Mouse (Mus musculus) left cerebral cortex, adult 8-10 months (tissue): Measurements from ENCODE around the gene Otud7a. TPM values are rescaled to one million over a fixed set of nuclear protein-coding genes. Genes with fewer than 3 reads are reported as not detected.

Experiments
- DNase-seq, 2 experiments: peaks; one replicate each; pipeline ENCODE4 v3.0.0; 2022; ENCODE audit warnings: low spot score in 2 of 2
- total RNA-seq, 4 experiments: library from RNA; stranded (reverse); gene quantifications; 2 replicates each; pipeline ENCODE4 v1.2.4; 2022

Otud7a gene
- total RNA-seq, 4 experiments from 2014 or later = 67.4 to 72.7 (median 69.7) TPM

DNA sequence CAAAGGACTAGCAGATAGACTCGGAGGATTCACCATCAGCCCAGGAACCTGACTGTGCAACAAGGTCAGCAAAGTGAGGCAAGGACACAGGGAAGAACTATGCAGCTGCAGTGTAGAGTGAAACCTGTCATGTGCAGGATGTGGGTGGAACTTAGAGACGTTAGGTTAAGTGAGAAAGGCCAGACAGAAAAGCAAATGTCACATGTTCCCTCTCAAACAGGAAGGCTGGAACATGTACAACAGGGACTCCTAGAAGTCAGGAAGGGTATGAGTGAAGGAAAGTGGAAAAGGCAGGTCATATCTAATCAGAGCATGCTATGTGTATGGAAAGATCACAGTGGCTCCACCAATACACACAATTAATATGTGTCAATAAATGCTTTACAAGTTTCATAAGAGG, 232.6 kb downstream of the Otud7a start:
- DNase-seq = no peak

DNA sequence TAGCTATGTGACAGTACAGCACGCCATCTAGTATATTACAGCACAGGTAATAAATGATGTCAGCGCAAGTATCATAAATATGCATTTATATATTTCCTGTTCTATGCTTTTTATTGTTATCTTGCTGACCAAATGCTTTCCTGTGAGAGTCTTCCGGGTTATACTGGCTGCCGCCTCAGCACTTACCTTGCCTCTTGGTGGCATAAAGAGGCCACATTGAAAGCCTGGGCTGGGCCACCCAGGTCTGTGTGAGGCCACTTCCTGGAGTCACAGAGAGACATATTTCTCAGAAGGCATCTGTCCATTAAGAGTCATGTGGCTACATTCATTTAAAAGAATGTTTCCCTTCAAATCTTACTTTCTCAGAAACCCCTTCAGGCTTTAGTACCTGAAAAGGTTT, 242.5 kb downstream of the Otud7a start:
- DNase-seq = no peak

DNA sequence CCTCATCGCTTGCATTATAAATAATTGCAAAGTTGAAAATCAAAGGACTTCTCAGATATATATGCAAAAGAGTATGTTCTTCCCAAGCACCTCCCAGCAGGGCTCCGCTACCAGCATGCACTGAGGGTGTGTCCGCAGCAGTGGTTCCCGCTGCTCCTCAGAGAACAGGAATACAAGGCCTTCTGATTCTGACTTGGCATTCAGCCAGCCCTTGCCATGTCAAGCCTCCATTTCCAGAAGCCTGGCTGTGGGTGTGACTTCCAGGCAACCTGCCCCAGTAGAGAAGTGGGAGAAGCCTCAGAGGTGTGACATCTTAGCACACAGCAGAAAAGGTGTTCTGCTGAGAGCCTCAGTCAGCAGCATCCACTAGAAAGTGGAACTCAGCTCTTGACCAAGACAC, 253.4 kb downstream of the Otud7a start:
- DNase-seq = no peak

DNA sequence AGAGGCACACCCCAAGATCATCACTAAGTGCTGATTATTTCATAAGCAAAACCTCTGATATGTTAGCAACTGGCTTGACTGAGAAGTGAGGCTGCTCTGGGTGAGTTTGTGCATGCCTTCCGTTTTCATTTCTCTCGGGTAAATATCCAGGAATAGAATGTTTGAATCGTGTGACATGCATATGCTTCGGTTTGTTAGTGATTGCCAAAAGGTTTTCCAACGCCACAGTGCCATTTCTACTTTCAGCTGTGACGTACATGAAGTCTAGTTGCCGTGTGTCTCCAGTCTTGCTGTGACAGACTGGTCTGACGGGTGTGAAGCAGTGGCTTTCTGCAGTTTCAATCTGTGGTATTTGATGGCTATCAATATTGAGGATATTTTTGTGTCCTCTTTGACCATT, 273.4 kb downstream of the Otud7a start:
- no peak for DNase-seq

DNA sequence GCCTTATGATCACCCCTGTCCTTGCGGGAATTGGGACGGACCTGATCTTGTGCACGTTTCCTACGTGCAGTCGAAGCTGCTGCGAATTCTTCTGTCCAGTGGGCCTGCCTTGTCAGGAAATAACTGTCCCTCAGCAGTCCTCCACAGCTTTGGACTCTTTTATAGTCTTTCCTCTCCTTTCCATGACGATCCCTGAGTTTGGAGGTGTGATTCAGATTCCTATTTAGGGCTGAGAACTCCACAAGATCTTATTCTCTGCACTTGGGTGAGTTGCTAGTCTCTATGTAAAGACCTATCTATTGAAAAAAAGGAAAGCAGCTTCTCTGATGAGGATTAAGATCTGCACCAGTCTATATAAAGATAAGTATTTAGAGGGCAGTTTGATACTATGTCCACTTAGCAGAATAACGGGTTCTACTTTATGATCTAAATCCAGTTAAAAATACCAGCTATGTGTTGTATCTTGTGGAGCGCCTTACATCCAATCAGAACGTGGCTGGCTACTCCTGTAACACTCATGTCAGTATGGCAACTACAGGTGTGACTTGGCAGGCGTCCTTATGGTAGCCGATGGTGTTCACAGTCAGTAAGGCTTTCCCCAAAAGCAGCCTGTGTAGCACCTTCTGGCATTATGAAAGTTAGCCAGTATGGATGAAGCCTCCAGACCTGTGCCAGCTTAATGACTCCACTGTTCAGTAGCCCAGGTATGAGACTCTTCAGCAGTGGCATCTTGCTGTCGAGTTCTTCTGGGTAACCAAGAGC, 274.8 kb downstream of the Otud7a start:
- no peak for DNase-seq

DNA sequence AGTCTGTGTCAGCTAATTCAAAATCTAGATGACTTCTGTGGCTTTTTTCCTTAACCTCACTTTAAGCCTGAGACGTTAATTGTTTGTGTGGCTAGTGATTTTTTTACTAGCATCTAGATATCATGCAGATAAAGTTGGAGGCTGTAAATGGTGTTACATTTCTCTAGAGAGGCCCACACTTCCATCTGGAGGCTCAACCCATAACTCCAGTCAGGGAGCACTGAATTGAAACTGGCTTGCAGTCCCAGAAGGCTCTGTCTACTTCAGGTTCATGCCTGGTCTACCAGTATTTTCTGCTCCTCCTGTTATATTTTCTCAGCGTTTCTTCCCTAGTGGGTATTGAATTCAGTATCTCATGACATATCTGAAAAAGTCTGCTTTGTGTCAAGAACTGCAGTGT, 276.1 kb downstream of the Otud7a start:
- no peak for DNase-seq

DNA sequence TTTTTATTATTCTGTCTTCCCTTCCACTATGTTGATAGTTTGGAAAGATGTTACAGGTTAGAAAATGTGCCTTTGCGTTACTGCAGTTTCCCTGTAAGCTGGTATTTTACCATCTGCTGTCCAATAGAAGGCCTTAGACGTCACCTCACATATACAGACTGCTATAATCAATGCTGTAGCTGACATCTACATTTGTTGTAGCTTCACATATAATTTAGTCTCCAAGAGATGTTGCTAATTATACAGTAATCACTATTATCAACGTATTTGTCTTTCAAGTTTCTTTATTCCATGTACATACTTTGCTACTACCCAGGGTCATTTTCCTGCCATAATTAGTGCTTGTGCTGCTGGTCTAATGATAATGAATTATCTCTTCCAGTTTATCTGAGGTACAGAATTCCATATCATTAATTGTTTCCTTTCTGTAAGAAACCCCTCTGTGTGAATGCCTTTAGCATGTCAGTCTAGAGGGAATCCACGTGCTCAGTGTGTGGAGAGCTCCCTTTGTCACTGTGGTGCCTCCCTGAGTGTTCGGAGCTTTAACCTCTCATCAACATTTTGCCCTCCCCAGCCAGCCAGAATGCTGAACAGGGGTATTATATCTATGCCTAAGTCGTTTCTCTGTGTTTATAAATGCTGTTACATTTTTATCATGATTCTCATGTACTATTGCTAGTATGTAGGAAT, 280.6 kb downstream of the Otud7a start:
- no peak for DNase-seq

DNA sequence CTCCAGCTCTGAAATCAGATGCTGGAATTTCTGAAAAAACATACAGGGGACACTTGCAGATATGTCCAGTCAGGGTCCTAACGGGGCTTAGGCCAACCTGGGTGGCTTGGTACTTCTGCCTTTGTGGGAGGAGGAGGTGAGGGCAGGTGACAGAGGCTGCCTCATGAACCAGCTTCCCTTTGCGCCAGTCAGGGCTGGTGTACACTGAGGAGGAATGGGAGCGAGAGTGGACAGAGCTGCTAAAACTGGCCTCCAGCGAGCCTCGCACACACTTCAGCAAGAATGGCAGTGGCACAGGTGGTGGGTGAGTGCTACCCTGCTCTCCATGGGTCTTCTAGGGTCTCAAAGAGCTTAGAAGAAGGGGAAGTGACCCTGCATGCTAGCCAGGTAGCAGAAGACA, 285.1 kb downstream of the Otud7a start:
- no peak for DNase-seq

DNA sequence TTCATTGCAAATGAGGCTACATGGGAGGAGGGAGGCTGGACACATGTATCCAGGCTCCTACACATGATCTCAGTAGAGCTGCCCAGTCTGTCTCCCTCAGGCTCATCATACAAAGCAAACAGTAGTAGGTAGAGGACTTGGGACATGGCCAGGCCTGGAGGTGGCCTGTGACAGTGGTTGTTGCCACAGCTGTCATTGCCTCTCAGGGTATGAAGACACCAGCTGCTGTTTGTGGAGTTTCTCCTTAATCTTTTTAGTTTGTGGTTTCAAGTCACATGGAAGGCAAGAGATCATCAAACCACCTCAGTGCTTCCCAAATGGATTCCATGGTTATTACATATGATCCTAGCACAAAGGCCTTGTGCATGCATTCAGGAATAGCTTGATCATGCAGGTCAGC, 285.5 kb downstream of the Otud7a start:
- no peak for DNase-seq

DNA sequence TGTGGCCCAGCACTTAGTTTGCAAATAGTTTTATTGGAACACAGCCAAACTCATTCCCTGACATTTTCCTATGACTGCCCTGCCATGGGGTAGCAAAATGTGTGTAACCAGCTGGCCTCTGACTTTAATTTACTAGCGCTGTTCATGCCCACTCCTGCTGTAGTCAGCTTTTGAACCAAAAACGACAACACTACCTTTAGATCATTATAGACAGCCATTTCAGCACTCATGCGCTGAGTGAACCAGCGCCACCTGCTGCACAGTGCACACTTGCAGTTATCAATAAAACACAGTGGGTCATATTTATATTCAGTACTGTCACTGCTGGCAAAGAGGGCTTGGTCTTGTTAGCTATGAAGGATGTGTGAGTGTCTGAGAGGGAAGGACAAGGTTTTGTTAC, 293.2 kb downstream of the Otud7a start:
- DNase-seq = no peak

DNA sequence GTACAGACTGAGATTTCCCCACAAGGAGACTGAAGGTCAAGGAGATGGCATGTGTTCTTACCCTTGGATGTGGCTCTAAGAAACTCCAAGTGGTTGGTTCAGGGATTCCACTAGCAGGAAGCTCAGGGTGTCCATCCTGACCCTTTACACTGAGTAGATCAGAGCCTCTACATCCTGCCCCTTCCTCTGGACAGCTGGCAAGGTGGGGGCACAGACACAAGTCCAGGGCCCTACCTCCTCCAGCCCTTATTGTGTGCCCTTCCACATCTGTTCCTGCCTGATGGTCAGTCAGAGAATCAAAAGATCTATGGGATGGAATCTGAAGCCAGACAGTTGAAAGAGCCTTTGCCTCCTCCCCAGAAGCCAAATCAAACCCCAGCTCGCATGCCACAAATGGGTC, 293.6 kb downstream of the Otud7a start:
- no peak for DNase-seq

DNA sequence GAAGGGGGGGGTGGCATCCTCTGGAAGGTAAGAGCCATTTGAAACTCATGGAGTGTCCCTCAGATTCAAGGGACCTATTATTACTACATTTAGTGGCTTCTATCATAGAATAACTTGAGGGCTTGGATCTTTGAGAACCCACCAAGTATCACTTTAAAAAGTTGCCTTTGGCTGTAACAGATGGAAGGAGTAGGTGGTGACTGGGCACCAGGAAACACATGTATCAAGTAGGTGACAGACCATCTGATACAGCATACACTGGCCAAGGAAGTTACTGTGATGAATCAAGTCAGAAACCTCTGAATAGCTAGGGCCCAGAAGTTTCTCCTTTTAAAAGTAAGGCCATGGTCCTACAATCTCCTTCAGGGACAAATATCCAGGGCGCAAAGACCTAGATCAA, 298.6 kb downstream of the Otud7a start:
- DNase-seq = no peak

DNA sequence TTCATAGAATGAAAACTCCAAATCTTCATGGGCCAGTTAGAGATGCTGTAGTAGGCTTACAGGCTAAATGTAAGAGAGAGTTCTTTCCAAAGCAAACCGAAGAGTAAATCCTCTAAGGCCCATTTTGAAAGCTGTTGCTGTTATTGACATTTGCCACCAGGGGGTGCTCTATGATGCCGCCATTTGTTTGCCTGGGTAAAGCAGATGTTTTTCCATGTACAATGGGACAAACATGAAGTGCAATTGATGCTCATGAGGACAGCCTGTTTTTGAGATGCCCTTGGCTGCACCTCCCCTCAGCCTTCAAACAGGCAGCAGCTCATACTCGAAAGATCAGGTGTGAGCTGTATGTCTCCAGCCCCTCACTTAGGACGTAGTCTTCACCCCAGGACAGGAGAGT, 307.5 kb downstream of the Otud7a start:
- no peak for DNase-seq

DNA sequence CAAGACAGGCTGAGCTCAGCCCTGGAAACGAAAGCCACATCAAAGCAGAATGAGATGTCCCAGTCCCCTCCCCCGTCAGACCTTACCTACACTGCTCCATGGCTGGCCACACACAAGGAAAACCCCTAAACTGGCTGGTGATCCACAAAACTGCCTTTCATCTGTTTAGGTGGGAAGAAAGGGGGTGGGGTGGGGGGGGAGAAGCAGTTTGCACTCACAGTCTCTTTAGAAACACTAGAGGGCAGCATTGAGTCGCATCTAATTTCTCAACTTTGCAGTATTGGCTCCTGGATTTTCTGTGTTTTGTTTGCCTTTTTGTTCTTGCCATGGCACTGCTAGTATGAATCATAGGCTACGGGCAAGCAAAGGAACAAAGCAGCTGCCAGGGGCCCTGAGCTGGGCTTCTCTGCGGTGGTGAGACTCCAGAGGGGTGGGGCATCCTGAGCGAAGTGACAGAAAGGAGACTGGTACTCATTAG, 308.8 kb downstream of the Otud7a start:
- DNase-seq = peak in 1 of 2 experiments; percentile 61

DNA sequence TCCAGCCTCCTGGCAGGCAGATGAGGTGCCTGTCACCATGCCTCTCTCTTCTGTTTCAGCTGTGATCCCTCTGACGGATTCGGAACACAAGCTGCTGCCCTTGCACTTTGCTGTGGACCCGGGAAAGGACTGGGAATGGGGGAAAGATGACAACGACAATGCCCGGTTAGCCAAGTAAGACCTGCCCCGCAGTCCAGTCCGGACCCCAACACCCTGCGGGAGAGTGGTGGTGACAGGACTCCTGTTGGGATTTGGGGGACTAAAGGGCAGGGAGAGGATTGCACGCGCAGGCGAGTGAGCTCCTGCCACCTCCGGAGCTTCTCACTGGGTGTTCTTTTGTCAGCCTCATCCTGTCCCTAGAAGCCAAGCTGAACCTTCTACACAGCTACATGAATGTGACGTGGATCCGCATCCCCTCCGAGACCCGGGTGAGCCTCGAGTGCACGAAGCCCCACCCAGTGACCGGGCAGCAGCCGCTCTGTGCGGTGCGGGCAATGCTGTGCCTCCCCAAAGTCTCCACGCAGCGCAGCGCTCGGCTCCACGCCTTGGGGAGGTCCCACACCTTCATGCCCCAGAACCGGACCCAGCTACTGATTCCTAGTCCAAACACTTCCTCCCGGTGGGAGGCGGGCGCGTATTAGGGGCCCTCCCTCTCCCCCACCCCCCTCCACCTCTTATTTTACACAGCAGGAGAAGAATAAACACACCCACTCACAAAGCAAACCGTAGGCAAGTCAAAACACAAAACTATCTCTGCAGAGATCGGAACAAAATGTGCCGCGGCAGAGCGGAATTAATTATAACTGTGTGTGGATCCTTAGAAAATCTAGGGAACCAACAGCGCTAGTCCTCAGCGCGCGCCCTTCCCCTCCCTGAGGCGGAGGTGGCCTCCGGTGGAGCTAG, 310.3 kb downstream of the Otud7a start:
- DNase-seq = peak; percentile 63 to 79

DNA sequence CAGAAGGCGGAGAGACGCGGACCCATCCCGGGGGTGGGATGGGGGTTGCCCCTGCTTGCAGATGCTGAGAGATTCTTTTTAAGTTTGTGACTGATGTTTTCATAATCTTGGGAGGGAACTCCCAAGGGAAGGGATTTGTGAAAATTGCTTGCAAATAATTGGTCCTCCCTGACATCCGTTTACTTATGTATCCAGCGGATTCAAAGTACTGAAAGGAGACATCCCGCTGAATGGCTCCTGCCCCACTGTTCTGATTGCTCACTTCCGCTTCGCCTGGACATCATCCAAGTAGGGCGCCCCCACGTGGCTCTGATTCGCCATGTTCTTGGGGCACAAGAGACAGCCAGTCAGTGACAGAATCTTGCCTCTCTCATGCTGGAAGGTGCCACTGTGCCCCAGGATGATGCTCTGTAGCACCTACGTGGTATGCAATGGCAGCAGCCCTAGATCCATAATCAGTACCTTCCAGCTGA, 311.0 kb downstream of the Otud7a start:
- DNase-seq = peak; percentile 80 to 90

DNA sequence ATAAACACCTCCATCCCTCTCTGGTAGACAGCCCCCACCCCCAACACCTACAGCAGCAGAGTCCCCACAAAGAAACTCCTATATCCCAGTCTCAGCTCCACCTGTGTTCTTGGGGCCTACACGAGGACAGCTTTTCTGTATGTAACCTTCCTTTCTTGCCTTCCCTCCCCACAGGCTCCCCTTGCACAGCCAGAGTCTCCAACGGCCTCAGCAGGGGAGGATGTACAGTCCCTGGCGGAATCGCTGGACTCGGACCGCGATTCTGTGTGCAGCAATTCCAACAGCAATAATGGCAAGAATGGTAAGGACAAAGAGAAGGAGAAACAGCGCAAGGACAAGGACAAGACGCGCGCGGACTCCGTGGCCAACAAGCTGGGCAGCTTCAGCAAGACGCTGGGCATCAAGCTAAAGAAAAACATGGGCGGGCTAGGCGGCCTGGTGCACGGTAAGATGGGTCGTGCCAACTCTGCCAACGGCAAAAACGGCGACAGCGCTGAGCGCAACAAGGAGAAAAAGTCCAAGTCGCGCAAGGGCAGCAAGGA, 312.7 kb downstream of the Otud7a start:
- no peak for DNase-seq

DNA sequence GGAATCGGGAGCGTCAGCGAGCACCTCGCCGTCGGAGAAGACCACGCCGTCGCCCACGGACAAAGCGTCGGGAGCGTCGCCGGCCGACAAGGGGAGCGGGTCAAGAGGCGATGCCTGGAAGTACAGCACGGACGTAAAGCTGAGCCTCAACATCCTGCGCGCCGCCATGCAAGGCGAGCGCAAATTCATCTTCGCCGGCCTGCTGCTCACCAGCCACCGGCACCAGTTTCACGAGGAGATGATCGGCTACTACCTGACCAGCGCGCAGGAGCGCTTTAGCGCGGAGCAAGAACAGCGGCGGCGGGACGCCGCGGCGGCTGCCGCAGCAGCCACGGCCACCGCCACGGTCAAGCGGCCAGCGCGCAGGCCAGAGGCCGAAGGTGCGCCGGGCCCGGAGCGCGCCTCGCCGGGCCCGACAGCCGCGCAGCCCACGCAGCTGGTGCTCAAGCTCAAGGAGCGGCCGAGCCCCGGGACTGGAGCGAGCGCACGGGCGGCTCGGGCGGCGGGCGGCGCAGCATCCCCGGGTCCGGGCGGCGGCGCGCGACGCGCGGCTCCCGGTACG, 313.2 kb downstream of the Otud7a start:
- DNase-seq = no peak

DNA sequence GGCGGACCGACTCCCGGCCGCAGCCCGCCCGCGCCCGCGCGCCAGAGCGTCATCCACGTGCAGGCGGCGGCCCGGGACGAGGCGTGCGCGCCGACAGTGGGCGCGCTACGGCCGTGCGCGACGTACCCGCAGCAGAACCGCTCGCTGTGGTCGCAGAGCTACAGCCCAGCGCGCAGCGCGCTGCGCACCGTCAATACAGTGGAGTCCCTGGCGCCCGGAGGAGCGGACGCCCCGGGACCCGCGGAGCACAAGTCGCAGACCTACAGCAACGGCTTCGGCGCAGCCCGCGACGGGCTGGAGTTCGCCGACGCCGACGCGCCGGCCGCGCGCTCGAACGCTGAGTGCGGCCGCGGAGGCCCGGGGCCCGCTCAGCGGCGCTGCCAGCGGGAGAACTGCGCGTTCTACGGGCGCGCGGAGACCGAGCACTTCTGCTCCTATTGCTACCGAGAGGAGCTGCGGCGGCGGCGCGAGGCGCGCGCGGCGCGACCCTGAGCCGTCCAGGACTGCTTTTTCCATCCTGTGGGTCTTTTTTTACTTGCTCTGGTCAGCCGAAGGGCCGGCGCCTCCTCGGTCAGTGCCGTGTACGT, 313.8 kb downstream of the Otud7a start:
- DNase-seq = peak in 1 of 2 experiments; percentile 37

DNA sequence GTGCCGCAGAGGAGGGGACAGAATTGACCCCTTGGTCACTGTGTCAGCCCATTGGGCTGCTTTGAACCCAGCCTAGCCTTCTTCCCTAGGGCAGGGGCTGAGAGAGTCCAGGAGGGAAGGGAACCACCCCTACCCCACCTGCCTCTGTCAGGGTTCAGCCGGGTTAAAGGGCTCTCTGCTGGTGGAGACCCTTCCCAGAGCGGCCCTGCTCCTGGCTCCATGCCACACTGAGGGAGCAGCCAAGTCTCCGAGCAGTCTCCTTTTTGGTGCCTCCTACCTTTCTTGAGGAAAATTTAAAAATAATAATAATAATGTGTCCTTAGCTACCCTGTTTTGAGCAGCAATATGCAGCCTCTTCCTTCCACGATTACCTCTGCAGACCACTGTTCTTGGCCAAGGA, 315.1 kb downstream of the Otud7a start:
- DNase-seq = no peak

DNA sequence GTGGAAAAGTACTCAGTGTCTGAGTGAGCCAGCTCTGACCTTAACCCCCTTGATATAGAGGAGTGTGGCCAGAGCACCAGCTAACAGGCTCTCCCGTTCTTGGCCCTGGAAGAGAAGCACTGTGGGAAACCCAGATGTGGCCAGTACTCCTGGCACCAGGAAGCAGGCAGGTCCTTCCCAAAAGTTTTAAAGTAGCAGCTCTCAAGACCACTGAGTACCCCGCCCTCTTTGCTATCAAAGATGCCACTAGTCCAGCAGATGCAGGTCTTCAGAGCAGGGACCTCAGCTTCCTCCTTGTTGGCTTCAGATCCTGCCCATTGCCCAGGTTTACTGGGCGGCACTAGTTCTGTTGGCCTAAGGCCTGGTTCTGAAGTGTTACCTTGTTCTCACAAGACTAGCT, 318.0 kb downstream of the Otud7a start:
- DNase-seq = peak in 1 of 2 experiments; percentile 1
